Mouse (Mus musculus) CD4-positive helper T cell, adult 2 months (primary cell): Measurements from ENCODE around the gene Ptpre.
A peak's percentile ranks its signal among the peaks of the same experiment; 100 is the strongest.
"Not testable (repeated sequence)": the region's sequence is repeated elsewhere in the genome, so short reads cannot be mapped to it uniquely, and the experiment has no call there.

Source experiments
- DNase-seq: peaks from one replicate; pipeline ENCODE4 v3.0.0-alpha.2; 2012; ENCODE audit warnings: low read depth, missing footprints, low spot score

Ptpre gene

DNA sequence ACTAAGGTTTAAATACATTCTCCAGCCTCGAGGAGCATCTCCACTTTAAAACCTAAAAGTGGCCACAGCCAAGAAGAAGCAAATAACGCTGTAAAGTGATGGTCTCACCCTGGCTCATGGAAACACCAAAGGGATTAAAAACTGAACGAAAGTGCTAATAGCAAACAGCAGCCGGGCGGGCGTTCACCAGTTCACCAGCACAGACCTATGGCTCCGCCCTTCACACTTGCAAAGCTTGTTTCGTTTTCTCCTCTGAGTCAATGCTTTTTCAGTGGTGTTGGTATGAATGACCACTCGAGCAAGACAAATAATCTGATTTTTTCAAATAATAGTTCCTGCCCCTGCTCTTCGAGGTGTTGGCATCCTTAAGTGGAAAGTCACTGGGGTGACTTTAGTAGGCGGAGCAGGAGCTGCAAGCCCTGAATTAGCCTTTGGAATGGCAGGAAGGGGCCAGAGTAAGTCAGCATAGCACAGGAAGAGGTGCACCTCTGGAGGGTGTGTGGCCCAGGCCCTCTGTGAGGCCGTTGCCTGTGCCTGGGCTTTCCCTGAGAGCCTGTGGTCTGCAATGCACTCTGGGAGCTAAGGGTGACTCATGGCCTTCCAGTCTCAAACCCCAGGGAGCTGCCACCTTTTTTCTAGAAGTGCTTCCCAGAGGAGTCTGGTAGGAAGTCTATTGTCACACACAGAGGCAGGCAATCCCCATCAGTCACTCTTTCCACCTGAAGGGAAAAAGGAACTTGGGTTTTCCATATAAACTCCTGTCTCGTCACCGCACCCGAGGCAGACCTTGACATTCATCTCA is 67.9 kb downstream of the Ptpre start:
- DNase-seq = peak; percentile 37

DNA sequence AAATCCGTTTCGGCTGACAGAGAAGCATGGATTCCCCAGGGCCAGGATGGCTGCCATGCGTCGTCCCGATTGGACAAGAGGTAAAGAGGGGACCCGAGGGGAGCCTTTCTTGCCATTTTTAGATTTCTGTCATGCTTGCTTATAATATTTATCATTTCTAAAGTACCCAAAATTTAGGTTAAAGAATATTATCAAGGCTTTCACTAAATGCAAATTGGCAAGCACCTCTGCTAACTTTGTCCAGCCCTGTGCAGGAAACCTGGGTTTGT is 68.5 kb downstream of the Ptpre start:
- no peak for DNase-seq

DNA sequence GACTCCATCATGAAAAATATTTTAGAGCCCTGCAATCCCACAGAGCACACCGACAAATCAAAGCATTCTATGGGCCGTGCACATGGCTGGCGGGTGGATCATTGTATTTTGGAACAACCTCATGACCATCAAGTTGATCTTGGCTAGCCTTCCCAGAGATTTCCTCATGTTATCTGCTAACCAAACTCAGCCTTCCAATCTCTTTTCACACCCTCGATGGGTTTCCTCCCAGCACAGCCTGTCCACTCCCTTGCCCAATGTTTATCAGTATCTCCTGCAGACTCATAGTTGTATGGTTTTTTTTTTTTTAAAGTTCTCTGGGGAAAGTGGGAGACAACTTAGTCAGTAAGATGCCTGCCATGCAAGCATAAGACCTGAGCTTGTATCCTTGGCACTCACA is 70.9 kb downstream of the Ptpre start:
- no peak for DNase-seq

DNA sequence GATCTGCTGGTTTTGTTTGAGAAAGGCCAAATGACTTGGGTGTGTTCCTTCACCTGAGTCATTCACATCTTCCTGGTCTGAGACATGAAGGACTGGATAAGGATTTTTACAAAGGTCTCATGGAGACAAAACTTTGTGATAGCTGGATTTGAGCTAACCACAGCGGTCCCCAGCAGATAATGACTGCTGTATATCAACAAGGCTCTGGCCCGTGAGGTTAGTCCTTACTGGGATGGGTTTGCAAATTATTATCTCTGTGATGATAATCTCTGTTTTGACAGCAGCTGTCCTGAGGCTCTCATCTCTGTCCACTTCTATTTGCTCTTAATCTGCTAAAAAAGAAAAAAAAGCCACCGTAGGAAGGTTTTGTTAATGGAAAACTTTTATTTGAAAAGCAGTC is 71.7 kb downstream of the Ptpre start:
- no peak for DNase-seq

DNA sequence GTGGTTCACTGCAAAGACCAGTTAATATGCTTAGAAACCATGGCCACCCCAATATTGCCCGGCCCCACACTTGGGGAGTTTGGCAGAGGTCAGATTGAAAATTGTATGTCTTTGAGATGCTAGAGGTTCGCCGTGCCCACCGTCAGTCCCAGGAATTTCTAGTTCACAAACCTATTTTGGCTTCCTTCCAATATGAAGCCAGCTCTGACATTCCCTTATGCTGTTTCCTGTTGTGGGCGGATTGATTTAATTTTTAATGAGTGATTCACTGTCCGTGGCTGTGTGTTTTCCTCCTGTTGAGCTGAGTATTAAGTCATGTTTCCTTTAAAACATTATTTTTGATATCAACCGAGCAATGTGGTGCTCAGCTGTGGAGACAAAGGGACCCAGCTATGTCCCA is 72.4 kb downstream of the Ptpre start:
- DNase-seq = no peak

DNA sequence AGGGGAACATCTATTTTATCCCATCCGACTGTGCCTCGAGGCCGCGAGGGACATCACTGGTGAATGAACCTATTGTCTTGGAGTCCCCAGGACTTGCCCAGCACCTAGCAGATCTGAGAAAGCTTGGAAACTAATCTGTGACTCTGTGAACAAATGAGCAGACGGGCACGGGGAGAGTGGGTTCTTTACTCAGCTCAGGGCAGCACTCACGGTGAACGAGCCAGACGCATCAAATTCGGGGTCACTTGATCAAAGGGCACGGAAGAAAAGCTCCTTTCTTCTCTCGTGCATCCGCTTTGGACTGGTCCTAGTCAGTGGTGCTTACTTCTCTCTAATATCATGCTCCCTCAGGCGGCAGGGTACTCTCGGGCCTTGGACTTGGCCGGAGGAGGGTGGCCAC is 75.0 kb downstream of the Ptpre start:
- no peak for DNase-seq

DNA sequence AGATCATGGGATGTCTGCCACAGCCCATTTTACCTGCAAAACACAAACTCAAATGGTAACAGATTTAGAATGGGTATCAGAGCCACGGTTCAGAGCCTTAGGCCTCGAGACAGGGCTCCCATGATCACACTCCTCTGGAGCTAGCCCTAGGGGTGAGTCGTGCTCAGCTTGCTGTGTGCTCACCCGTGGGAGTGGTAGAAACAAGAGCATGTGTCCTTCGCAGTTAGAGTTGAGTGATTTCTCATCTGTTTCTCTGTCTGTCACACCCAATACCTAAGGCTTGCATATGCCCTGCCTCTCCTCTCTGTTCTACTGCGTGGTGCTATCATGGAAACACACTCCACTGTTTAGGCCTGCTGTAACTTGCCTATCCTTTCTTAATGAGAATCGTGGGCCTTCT is 75.5 kb downstream of the Ptpre start:
- no peak for DNase-seq

DNA sequence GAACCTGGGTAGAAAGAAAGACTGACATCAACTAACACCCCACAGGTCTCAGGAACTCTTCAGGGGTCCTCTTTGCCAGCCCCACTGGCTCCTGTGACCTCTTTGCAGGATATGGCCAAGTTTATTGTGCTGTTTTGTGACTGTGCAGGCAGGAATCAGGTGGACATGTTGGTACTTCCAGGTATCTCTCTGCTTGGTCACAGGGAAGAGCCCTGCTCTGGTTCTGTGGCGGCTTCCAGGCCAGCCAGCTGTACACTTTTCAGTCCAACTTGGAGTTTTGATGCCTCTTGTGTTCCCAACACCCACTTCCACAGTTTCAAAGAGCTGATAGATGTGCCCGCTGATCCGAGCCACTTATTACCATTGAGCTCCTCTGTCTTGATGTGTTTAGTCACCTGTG is 76.1 kb downstream of the Ptpre start:
- DNase-seq = no peak

DNA sequence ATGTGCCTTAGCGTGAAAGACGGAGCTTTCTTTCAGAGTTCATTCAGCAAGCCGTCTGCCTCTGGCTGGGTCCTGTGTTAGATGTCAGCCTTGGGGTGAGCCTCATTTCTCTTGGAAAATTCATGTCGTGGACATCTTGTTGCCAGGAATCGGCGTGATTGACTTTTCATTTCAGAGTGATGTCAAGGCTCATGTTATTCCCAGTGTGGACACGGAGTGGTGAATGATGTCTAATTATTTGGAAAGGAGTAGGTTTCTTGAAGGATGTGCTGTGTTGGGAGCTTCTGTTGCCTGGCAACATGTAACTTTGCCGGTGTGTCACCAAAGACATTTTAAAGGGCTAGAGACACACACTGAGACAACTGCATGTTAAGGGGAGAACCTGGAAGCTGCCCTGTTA is 77.6 kb downstream of the Ptpre start:
- no peak for DNase-seq

DNA sequence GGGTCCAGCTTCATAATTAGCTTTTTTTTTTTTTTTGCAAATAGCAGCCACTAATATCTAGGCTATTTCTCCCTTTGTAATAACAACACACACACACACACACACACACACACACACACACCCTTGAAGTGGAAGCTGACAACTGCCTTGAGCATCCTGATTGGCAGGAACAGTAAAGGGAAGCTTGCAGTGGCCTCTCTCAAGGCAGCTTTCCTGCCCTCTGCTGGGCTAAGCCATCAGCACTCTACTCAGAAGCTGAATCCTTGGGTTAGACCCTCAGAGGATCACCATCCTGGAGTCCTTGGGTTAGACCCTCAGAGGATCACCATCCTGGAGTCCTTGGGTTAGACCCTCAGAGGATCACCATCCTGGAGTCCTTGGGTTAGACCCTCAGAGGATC is 79.2 kb downstream of the Ptpre start:
- DNase-seq = not testable (repeated sequence)

DNA sequence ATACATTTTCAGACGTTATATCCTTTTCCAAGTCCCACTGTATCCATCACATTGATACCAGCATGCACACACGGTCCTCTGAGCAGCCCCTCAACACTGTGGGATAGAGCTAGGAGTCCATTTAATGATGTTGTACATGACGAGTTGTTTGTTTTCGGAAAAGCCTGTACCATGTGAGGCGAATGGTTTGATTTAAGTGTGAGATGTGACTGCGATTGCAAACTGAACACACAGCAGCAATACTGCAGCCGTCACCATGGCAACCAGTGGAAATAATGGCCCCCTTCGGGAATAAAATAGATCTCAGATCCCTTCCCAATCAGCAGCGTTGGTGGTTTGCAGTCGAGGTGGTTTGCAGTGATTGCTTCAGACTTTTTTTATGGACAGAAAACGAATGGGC is 80.5 kb downstream of the Ptpre start:
- no peak for DNase-seq

DNA sequence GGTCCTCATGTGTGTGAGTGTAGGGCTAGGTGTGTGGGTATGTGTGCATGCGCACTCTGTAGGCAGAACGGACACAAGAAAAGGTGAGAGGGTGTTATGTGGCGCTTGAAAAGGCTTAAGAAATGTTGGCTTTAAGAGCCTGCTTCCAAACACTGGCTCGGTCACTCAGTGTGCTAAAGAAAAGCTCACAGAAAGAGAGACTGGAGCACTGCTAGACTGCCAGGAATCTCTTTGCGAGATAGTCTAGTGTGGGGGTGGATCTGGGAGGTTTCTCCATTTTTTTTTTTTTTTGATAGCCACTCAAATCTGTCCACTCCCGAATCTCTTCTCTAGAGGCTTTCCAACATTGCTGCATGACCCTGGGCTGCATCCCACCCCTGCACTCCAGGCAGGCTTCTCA is 84.4 kb downstream of the Ptpre start:
- DNase-seq = no peak

DNA sequence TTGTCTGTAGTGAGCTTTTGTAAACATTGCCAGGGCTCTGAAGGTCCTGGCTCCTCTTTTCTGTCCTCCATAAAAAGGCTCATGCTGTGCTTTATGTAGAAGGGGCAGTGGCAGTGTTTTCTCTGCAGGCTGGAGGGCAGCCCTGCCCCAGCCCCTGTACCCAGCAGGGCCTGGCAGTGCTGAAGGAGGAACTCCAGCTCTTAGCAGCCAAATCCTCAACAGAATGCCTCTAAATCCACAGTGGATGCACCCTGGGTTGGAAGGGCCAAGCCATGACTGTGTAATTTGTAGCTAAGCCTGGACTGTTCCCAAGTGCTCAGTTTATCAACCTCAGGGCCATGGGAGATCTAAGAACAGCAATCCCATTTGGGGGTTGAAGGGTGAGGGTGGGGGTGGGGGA is 85.0 kb downstream of the Ptpre start:
- DNase-seq = no peak

DNA sequence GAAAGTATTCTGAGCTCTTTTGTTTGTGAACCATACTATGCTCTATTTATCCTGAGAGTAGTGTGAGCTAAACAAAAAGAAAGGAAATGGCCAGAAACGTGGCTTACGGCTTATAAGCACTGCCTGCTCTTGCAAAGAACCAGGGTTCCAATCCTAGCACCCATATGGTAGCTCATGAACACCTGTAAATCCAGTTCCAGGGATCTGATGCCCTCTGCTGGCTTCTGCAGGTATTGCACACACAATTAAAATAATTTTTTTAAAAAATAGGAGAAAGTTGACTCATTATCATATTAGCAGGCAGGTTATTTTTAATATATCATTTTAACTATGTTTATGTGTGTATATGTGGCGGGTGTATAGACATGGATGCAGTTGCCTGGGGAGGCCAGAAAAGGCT is 87.6 kb downstream of the Ptpre start:
- peak; percentile 22 for DNase-seq

DNA sequence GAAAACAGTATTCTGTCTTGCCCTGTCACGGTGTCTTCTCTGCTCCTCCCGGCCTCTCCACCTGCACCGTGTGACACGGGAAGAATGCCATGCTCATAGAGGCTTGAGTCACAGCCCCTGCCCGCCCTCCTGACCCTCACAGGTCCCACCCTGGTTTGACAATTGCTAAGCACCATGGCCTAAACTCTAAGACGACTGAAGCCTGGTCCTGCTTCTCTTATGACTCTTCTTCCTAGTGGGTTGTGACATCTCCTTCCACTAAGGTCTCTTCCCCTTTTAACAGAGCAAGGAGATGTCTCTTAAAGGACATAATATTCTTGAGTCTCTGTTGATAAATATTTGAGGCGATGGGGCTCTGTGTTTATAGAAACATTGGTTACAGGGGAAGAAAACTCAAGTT is 91.1 kb downstream of the Ptpre start:
- DNase-seq = no peak

DNA sequence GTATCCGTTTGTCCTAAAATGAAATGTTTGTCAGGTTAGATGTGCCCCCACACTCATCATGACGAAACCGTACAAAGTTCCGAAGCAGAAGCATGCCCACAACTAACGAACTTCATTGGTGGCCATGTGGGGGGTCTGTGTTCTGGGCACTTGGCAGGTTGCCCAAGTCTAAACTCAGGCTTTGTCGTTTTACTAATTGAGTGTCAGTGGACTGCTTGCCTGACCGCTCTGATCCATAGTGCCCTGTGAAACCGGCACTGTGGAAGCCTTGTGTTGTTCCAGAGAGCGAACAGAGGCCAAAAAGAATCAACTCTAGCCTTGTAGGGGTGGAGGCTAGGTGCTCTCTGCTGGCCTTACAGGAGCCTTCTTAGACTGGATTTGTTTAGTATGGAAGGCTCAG is 91.7 kb downstream of the Ptpre start:
- no peak for DNase-seq

DNA sequence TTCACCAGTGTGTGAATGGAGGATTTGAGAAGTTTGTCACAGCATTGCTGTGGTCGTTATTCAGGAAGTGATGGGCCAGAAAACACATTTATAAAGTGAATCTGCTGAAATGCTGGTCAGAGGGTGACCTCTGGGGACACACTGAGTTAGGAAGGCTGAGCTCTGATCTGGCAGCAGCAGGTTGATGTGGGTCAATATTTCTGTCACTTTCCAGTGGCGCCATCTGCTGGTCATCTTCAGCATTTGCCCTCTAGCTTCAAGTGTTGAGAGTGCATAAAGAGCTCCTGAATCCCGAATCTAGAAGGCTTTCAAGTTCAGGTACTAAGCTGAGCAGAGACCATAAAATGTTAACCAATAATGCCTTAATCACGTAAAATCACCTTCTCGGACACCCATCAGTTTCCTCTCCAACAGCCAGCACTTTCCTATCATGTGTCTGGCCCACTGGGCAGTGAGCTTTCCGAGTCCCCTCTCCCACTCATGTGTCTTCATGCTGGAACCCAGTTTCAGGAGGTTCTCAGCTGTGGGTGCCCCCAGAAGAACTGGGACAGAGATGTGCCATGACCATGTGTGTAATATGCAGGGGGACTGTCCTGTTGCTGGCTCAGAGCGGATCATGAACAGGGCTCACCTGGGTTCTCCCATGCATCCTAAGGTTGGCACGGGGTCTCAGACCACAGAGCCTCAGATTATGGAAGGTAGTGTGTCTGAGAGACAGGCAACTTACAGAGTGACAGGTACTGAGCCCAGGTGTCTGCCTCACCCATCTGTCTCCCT is 94.7 kb downstream of the Ptpre start:
- peak; percentile 67 for DNase-seq

DNA sequence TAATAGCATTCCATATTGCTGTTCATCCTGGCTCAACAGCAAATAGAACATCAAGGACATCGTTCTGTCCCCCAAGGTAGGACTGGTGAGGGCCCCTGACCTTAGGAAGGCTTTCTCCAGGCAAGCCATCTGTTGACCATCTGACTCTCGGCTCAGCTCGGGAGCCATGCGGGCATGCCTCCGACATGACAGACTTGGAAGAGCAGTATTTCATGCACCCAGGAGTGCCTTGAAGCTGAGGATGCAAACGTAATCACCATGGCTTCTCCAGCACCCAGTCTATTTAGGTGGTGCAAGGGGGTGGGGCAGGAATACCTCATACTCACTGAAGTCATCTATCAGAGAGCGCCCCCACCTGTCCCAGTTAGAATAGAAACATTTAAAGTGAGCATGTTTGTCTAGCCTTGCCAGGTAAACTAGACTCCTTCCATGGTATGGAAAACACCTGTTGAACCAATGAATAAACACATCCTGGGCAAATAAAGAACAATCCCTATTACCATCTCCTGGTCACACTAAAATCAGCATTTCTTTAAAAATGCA is 95.5 kb downstream of the Ptpre start:
- DNase-seq = no peak

DNA sequence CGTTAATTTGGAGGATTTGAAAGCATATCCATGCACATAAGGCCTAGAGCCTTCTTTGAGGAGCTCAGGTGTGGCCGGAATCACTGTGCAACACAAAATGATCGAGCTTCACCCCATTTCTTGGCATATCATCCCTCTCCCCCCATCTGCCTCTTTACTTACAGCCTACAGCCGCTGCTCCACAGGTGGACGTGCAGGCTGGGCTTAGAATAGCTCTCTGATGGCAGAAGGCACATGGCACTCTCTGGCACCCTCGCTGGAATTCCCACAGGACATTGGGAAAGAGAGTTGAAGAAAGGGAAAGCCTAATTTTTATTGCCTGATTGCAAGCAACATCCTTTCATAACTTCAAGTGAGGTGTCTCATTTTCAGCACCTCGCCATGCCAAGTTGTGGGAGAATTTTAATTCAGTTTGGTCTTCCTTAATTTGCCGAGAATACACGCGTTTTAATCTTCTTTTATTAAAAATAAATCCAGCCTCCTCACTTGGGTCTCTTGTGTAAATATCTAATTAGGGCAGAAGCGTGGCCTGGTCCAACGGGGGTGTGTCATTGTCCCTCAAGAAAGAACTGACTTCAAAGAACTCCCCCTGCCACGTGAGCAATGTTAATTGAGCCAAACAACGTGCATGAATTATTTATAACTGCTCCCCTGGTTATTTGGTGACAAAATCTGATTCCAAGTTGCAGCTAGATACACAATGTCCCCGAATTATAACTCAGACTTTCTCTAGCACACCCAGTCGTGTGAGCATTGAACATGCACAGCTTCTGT is 97.8 kb downstream of the Ptpre start:
- DNase-seq = no peak

DNA sequence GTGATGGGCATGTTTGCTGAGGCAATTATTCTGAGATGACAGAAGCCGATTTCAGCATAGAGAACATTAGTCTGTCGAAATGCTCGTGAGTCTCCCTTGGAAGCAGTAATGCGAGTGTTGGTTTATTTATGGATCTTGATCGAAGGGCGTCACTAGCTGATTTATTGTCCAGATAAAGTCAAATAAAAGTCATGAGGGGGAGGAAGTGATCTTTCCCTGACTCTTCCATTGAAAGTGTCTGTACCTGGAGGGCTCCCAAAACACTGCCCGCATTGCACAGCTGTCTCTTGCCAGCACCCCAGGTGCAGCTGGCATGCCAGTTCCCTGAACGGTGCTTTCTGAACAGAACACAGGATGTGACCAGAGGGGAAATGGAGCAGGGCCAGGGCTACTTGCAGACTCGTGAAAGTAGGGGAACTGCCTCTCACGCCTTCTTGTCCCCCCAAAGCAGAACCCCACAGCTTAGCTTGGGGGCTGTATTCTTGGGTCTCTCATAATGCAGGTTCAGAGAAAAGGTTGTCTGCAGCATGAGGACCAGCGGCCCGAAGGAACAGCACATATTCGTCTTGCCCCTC is 100.2 kb downstream of the Ptpre start:
- no peak for DNase-seq

DNA sequence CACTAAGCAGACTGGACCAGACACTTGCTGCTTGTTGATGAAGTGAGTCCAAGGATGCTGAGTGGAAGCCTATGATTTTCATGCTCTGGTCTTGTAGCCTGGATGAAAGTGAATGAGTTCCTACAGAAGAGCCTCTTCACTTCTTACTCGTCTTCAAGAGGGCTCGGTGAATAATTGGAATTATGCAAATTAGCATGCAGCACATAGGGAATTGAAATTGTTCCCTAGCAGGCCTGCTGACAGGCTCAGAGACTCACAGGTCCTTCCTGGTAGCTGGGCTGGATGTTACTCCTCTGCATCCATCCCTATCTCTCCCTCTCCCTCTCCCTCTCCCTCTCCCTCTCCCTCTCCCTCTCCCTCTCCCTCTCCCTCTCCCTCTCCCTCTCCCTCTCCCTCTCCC is 102.1 kb downstream of the Ptpre start:
- DNase-seq = no peak
